Mouse (Mus musculus) megakaryocyte, embryonic 14.5 days (primary cell): ENCODE results near the gene Rab11fip5.

Experiments
- FLI1 ChIP-seq: IDR thresholded peaks from 2 replicates; pipeline ENCODE4 v1.6.1; 2012; ENCODE audit warnings: low read length, inconsistent platforms, mixed read lengths
- GATA1 ChIP-seq: IDR thresholded peaks from 3 replicates; pipeline ENCODE4 v1.6.1; 2012; ENCODE audit warnings: mixed read lengths, low read length, inconsistent platforms, borderline replicate concordance

- no peak for TF ChIP-seq GATA1
- TF ChIP-seq FLI1: no peak
Observed at GRCm38 (mm10) chr6:85306375-85306774, 68.1 kb downstream of the Rab11fip5 start.
